Mouse (Mus musculus) heart, embryonic 15.5 days (tissue): ENCODE measurements around the gene Vezt. TPM values are rescaled to one million over a fixed set of nuclear protein-coding genes. Genes with fewer than 3 reads are reported as not detected.

Experiments used
- ATAC-seq: fragments of 200-750 bp; cut with Nextera tagmentation; replicated peaks from 2 replicates; pipeline ENCODE4 v1.8.0; 2017; ENCODE audit warnings: low read depth, moderate TSS enrichment; ENCODE audit not compliant: insufficient number of reproducible peaks, insufficient read depth, low FRiP score
- H3K27ac ChIP-seq: fragments of 300-500 bp; sonication (generic); 2 replicates; pipeline ENCODE4 v1.5.1; 2015; ENCODE audit warnings: mild to moderate bottlenecking, inconsistent platforms
- H3K27me3 ChIP-seq: fragments of 300-500 bp; sonication (generic); 2 replicates; pipeline ENCODE4 v1.6.1; 2015; ENCODE audit warnings: inconsistent platforms
- H3K36me3 ChIP-seq: fragments of 300-500 bp; sonication (generic); 2 replicates; pipeline ENCODE4 v1.6.1; 2015; ENCODE audit warnings: mild to moderate bottlenecking, inconsistent platforms
- H3K4me1 ChIP-seq: fragments of 300-500 bp; sonication (generic); replicated peaks from 2 replicates; pipeline ENCODE4 v1.6.1; 2015; ENCODE audit warnings: inconsistent platforms
- H3K4me2 ChIP-seq: fragments of 300-500 bp; sonication (generic); 2 replicates; pipeline ENCODE4 v1.6.1; 2015; ENCODE audit warnings: inconsistent platforms, mild to moderate bottlenecking, moderate library complexity
- H3K4me3 ChIP-seq: fragments of 300-500 bp; sonication (generic); 2 replicates; pipeline ENCODE4 v1.5.1; 2015; ENCODE audit warnings: mild to moderate bottlenecking, inconsistent platforms
- H3K9ac ChIP-seq: fragments of 300-500 bp; sonication (generic); 2 replicates; pipeline ENCODE4 v1.6.1; 2015; ENCODE audit warnings: mild to moderate bottlenecking, inconsistent platforms
- H3K9me3 ChIP-seq: fragments of 300-500 bp; sonication (generic); replicated peaks from 2 replicates; pipeline ENCODE4 v1.6.1; 2016; ENCODE audit warnings: inconsistent platforms
- WGBS: fragments of 180-500 bp; shearing (Covaris S2); methylation state at CpG from one replicate; pipeline ENCODE4 v1.1.7; 2015; ENCODE audit warnings: mixed read lengths; 5-methylcytosine and 5-hydroxymethylcytosine counted together
- polyA plus RNA-seq: library from polyadenylated mRNA; unstranded; fragments of >200 nt; fragmentation: Nextera tagmentation; extraction: Ambion mirVana; gene quantifications from 2 replicates; pipeline ENCODE4 v1.2.1, GENCODE M21; 2015

Vezt gene
- polyA plus RNA-seq, 1 experiment from 2014 or later: 23.6 TPM

DNA sequence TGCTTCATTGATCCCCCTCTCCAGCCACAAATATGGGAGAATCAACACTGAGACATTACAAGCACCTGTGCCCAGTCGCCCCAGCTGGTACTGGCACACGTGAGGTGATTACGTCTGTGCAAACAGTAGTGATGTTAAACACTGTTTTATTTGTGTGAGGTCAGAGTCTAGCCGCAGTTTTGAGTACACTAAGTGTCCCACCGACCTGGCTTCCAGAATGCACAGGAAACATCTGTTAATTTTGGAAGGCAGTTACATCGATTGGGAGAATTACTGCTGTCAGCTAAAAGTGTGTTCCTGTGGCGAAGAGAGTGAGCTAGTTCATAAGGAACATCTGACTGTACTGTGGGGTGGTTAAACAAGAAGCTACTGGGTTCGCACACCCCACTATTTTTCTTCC lies 24.6 kb upstream of the Vezt start:
- ATAC-seq: no peak
- 65% methylated on average over 8 of the region's 8 CpGs for WGBS

DNA sequence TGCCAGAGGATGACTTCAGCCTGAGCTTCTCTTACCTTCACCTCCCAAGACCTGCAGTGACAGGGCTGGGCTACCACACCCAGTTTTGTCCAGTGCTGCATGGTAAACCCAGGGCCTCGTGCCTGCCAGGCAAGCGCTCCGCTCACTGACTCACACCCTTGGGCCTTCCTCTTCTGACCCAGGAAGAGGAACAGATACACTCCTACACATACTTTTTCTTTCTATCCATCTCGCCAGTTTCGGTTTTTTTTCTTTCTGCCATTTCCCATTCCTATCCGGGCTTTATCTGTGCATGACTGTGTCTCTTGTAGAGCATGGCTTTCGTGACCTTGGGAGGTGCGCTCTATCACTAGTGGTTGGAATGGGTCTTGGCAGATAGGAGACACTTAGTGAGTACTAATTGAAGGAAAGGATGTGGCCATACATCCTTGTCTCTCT lies 24.0 kb upstream of the Vezt start:
- no peaks in the 10 kb centered on the region for H3K27me3 ChIP-seq
- ATAC-seq: peak; percentile 22; the same call in 1 of the 2 replicates
- no peaks in the 10 kb centered on the region for H3K9me3 ChIP-seq
- 71% methylated on average over 8 of the region's 8 CpGs for WGBS
- H3K4me3 ChIP-seq: no peak overlapping the region
- H3K9ac ChIP-seq: no peak overlapping the region
- no peak overlapping the region for H3K4me2 ChIP-seq
- H3K36me3 ChIP-seq: no peaks in the 10 kb centered on the region
- H3K4me1 ChIP-seq: peaks cover 8% of the 10 kb centered on the region
- H3K27ac ChIP-seq: no peak overlapping the region

More for the DNA sequence above, 24.6 kb upstream of the Vezt start:
- H3K4me2 ChIP-seq: no peak overlapping the region
- no peak overlapping the region for H3K27ac ChIP-seq
- no peaks in the 10 kb centered on the region for H3K36me3 ChIP-seq
- no peak overlapping the region for H3K4me3 ChIP-seq
- H3K9me3 ChIP-seq: no peaks in the 10 kb centered on the region
- peaks cover 8% of the 10 kb centered on the region for H3K4me1 ChIP-seq
- H3K27me3 ChIP-seq: no peaks in the 10 kb centered on the region
- no peak overlapping the region for H3K9ac ChIP-seq

DNA sequence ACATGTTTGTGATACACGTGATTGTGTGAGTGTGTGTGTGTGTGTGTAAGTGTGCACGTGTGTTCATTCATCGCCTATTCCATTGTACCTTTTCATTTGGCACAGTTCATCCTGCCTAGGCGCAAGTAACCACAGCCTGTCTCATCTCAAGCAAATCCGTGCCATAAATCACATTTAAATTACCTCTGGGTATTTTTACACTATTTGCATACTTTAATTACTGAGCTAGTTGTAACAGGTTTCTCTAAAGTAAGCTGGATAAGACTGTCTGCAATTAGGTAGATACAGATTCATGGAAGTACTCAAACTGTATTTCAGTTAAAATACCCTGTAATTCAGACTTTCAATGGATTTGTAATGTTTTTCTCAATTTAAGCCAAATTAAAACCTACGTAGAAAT lies 20.9 kb upstream of the Vezt start:
- H3K9ac ChIP-seq: no peak overlapping the region
- no peak overlapping the region for H3K27ac ChIP-seq
- no peak for ATAC-seq
- H3K4me2 ChIP-seq: no peak overlapping the region
- H3K4me1 ChIP-seq: peaks cover 2% of the 10 kb centered on the region
- WGBS: 93% methylated on average over 6 of the region's 6 CpGs
- no peak overlapping the region for H3K4me3 ChIP-seq
- no peaks in the 10 kb centered on the region for H3K36me3 ChIP-seq
- H3K27me3 ChIP-seq: no peaks in the 10 kb centered on the region
- H3K9me3 ChIP-seq: no peaks in the 10 kb centered on the region

DNA sequence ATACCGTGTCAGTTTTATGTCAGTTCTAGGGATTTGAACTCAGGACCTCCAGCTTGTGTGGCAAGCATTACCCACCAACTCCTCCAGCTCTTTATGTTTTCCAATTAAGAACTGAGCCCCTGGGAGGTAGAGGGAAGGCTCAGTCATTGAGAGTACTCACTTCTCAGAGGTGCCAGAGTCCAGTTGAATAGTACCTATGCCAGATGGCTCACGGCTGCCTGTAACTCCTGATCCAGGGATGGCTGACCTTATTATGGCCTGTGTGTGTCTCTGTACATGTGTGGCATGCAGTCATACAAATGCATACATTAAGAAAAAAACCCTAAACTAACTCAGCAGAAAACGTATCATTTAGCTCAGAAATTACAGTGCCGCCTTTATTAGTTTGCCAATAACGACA lies 15.1 kb upstream of the Vezt start:
- Histone ChIP-seq H3K36me3 (no peaks in the 10 kb centered on the region), H3K27me3 (no peaks in the 10 kb centered on the region), H3K9ac (no peak overlapping the region), H3K9me3 (no peaks in the 10 kb centered on the region), H3K27ac (no peak overlapping the region), H3K4me3 (no peak overlapping the region), H3K4me2 (no peak overlapping the region), H3K4me1 (peaks cover 22% of the 10 kb centered on the region)
- ATAC-seq: no peak
- whole genome bisulfite sequencing: 91% methylated on average over 5 of the region's 5 CpGs

DNA sequence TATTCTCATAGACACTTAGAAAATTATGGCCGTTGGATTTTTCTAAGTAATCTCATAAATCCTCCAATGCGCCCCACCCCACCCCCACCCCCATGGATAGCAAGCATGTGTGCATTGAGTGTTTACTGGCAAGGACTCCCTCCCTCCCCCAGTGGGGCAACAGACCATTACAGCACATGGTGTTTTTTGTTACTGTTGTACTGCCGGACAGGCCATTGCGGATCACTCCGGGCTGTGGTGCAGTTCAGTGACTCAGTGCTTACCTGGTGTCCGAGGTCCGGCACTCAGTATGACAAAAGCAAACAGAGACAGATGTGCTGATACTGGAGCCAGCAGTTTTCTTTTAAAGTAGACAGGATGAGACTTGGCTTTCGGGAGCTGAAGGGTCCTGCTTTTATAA lies 13.5 kb upstream of the Vezt start:
- Histone ChIP-seq H3K9ac (no peak overlapping the region), H3K27ac (no peak overlapping the region), H3K9me3 (no peaks in the 10 kb centered on the region), H3K4me3 (no peak overlapping the region), H3K4me2 (no peak overlapping the region), H3K36me3 (peaks cover 13% of the 10 kb centered on the region), H3K4me1 (peaks cover 22% of the 10 kb centered on the region), H3K27me3 (no peaks in the 10 kb centered on the region)
- 80% methylated on average over 8 of the region's 8 CpGs for WGBS
- no peak for ATAC-seq

DNA sequence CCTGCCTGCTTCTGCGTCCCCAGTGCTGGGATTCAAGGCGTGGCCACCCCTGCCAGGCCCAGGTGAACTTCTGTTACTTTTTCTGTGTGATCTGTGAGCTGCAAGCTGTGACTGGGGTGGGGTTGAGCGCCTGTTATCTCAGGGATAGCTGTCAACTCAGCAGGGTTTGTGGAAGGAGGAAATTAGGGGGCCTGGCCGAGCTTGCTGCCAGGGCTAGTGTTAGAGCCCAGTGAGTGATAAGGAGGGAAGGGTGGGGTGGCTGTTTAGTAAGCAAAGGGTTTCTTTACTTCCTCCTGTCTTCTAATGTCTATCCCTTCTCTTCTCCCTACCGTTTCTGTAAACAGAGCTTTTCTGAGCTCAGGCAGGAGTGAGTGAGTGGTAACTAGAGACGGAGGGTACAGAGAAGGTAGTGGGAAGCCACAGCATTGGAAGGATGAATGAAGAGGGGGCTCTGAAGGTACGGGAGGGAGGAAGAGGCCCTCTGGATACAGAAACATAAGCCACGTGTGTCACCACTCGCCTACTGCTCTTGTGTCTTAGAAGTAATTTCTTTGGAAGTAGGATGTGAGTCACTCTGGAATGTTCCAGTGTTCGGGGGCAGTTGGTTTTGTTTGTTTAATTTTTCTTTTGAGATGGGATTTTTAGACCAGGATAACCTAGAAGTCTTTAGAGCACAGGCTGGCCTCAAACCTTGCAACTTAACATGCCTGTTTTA lies 12.4 kb upstream of the Vezt start:
- Histone ChIP-seq H3K27me3 (no peaks in the 10 kb centered on the region), H3K9me3 (no peaks in the 10 kb centered on the region), H3K27ac (peak overlapping the region; percentile 61), H3K4me3 (no peak overlapping the region), H3K36me3 (peaks cover 14% of the 10 kb centered on the region), H3K4me1 (peaks cover 22% of the 10 kb centered on the region), H3K4me2 (0 out of 2 replicates have a peak overlapping the region, but pooled peaks have one; percentile 6), H3K9ac (no peak overlapping the region)
- no peak for ATAC-seq
- 29% methylated on average over 10 of the region's 10 CpGs for WGBS

DNA sequence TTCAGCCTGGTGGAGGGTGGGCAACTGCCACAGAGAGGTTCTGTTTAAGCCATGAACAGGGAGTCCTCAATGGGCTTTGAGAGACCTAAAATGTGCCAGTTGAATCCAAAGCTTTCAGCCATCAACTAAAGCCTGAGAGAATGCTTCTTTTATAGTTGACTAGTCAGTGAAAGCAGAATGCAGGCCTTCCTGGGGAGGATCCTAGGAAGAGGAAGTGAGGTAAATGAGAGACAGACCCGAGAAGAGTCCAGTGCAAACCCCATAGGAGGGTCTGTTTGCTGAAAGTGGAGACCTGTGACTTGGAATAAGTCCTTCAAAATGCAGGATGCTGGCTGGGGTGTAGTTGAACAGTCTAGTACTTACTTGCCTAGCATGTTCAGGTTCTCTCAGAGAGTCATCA lies 11.4 kb upstream of the Vezt start:
- peaks cover 22% of the 10 kb centered on the region for H3K4me1 ChIP-seq
- no peak overlapping the region for H3K9ac ChIP-seq
- H3K9me3 ChIP-seq: no peaks in the 10 kb centered on the region
- H3K36me3 ChIP-seq: peaks cover 14% of the 10 kb centered on the region
- 62% methylated on average over 1 of the region's 1 CpGs for WGBS
- H3K4me2 ChIP-seq: no peak overlapping the region
- no peaks in the 10 kb centered on the region for H3K27me3 ChIP-seq
- H3K4me3 ChIP-seq: no peak overlapping the region
- 0 out of 2 replicates have a peak overlapping the region, but pooled peaks have one; percentile 8 for H3K27ac ChIP-seq
- ATAC-seq: no peak

DNA sequence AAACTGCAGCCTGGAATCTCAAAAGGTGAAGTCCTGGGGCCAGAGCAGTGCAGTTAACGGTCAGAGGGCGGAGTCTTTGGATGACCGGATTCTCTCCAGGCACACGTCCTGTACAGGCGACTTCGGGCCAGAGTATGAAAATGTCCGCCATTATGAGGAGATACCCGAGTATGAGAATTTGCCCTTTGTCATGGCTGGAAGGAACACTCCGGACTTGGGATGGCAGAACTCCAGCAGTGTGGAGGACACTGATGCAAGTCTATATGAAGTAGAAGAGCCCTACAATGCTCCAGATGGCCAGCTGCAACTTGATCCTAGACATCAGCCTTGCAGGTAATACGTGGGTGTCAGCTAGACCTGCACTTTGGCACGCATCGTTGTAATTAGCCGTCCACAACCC lies 9.7 kb upstream of the Vezt start:
- Histone ChIP-seq H3K36me3 (peaks cover 14% of the 10 kb centered on the region), H3K4me2 (no peak overlapping the region), H3K9ac (no peak overlapping the region), H3K27me3 (no peaks in the 10 kb centered on the region), H3K9me3 (no peaks in the 10 kb centered on the region), H3K4me3 (no peak overlapping the region), H3K27ac (no peak overlapping the region), H3K4me1 (peaks cover 22% of the 10 kb centered on the region)
- WGBS: 90% methylated on average over 13 of the region's 13 CpGs
- no peak for ATAC-seq

DNA sequence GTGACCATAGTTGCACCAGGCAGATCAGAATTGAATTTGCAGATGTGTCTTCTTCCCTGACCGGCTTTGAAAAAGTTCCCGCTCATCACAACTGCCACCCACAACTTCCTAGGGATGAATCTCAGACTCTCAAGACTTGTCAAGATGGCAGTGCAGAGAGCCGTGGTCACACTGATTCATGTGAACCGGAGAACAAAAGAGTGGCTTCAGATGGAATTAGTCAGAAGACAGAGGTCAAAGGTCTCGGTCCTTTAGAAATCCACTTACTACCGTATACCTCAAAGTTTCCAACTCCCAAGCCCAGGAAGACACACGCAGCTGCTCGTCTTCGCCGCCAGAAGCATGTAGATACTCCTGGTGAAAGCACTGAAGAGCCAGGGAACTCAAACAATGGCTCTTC lies 8.3 kb upstream of the Vezt start:
- peaks cover 12% of the 10 kb centered on the region for H3K4me1 ChIP-seq
- no peak for ATAC-seq
- WGBS: 77% methylated on average over 10 of the region's 10 CpGs
- peaks cover 14% of the 10 kb centered on the region for H3K36me3 ChIP-seq
- H3K9me3 ChIP-seq: no peaks in the 10 kb centered on the region
- H3K27ac ChIP-seq: no peak overlapping the region
- no peaks in the 10 kb centered on the region for H3K27me3 ChIP-seq
- no peak overlapping the region for H3K4me2 ChIP-seq
- no peak overlapping the region for H3K9ac ChIP-seq
- no peak overlapping the region for H3K4me3 ChIP-seq

DNA sequence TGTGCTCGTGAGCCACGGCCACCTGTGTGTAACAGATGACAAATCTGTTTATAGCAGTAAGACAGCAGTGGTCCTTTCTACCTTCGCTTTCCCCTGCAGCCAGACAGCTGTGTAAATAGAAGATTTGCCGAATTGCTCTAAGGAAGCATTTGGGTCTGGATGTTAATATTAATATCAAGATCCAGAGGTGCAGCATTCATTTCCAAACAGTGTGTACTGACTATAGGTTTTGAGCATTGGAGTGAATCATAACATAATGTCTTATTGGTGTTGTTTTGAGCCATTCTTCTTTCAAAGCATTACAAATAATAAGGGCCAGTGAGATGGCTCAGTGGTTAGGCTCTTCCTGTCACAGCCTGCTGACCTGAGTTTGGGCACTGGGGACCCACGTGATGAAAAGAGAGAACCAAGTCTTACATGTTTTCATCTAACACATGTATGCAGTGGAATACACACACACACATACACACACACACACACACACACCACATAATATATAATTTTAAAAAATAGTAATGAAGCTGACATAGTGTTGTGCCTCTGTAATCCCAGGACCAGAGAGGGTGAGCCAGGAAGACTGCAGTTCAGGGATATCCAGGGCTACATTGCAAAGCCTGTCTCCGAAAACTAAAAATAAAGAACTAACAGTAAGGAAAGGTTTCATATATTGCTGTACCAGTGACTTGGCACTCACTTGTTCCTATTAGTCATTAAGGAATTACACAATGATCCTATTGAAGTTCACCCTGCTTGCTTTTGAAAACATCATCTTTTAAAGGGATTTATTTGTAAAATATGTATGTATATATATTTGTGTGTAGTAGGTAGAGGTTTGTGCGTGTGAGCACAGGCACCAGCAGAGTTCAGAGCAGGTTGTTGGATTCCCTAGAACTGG lies 3.0 kb upstream of the Vezt start:
- WGBS: 75% methylated on average over 7 of the region's 7 CpGs
- no peaks in the 10 kb centered on the region for H3K36me3 ChIP-seq
- no peak overlapping the region for H3K27ac ChIP-seq
- no peak for ATAC-seq
- no peak overlapping the region for H3K9ac ChIP-seq
- peaks cover 11% of the 10 kb centered on the region for H3K4me1 ChIP-seq
- H3K4me2 ChIP-seq: no peak overlapping the region
- H3K4me3 ChIP-seq: no peak overlapping the region
- H3K27me3 ChIP-seq: no peaks in the 10 kb centered on the region
- H3K9me3 ChIP-seq: no peaks in the 10 kb centered on the region

DNA sequence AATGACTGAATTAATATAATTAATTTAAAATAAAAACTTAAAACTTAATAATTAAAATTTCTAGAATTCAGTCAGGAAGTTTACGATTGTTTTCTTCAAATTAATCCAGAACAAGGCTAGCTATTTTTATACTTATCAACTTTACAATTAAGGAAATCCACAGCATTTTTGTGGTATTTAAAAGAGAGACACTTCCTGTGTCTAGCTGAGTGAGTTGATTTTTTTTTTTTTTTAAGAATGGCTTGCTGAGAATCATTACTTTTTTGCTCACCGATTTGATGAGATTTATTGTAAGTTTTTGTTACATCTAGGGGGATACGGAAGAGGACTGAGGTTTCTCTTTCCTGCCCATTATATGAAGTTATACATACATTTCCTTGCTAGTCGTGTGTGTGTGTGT lies 2.0 kb upstream of the Vezt start:
- H3K4me3 ChIP-seq: no peak overlapping the region
- WGBS: 75% methylated on average over 4 of the region's 4 CpGs

More for the DNA sequence above, 2.0 kb upstream of the Vezt start:
- Histone ChIP-seq H3K9ac (no peak overlapping the region), H3K27ac (no peak overlapping the region), H3K4me2 (no peak overlapping the region; the same call in 1 of the 2 replicates), H3K9me3 (no peaks in the 10 kb centered on the region), H3K27me3 (no peaks in the 10 kb centered on the region), H3K4me1 (peaks cover 11% of the 10 kb centered on the region), H3K36me3 (no peaks in the 10 kb centered on the region)
- no peak for ATAC-seq
